ENCODE assay signal across 39 mouse cellular contexts in the genomic region with DNA sequence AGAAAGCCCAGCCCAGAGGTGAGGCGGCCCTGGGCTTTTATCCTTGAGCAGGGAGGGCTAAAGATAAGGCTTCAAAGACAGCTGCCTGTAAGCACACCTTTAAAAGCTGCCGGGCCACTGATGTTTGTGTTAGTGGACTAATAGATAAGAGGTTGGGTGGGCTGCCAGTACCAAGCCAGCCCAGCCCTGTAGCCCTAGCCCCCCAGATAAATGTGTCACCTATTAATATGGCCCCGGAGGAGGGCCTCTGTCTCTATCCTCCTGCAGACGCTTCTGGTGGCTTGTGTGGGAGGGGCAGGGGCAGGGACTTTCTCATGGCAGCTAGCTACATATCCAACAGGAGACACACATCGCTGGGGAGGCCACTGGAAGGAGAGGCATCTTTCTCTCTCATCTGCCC. TPM values are rescaled to one million over a fixed set of nuclear protein-coding genes. Genes with fewer than 3 reads are reported as not detected.
DNase-seq lines count a peak whose midpoint lies in the region; ATAC-seq and TF ChIP-seq lines count a peak whose summit lies in the region.
"Had no signal": no experiment of that assay in that cellular context is flagged by ENCODE, and none has a peak within 500 bp of the region (broad histone marks: within the 10 kb centered on the region; RNA-seq: fewer than 3 reads in every experiment).

No protein-coding gene starts in this region.

- TF ChIP-seq CTCF in stomach, postnatal 0 days (IDR thresholded peaks at IDR 0.05; ENCODE audit: low read depth), result no peak
- no peak for TF ChIP-seq CTCF in small intestine, adult 2 months (IDR thresholded peaks at IDR 0.05; ENCODE audit: extremely low read depth, insufficient read length, insufficient replicate concordance, low read depth, low read length)

- no peaks in the 10 kb centered on the region for H3K27me3 ChIP-seq in heart, embryonic 10.5 days (ENCODE audit: insufficient read depth, poor library complexity, severe bottlenecking)
- H3K27me3 ChIP-seq in stomach, embryonic 14.5 days (ENCODE audit: control insufficient read depth, insufficient read depth, low read length), result no peaks in the 10 kb centered on the region
- no peaks in the 10 kb centered on the region for H3K27me3 ChIP-seq in stomach, postnatal 0 days (ENCODE audit: control insufficient read depth, insufficient read depth, low read length)
- H3K27me3 ChIP-seq in small intestine, adult 2 months (ENCODE audit: control insufficient read depth, insufficient read depth, low read length), result no peaks in the 10 kb centered on the region
- no peaks in the 10 kb centered on the region for H3K27me3 ChIP-seq in kidney, embryonic 15.5 days
- H3K27me3 ChIP-seq: embryonic facial prominence, embryonic 15.5 days; forebrain, embryonic 12.5 days; midbrain, embryonic 13.5 days had no signal

- peak; percentile 86 for ATAC-seq in stomach, embryonic 14.5 days (ENCODE audit: insufficient number of reproducible peaks, insufficient read depth, low FRiP score, low read depth)
- no peak; the same call in 1 of the 2 replicates for ATAC-seq in stomach, postnatal 0 days (ENCODE audit: low FRiP score, low TSS enrichment)
- no peak for ATAC-seq in kidney, embryonic 15.5 days (replicated peaks; ENCODE audit: low FRiP score)
- ATAC-seq: forebrain, postnatal 0 days; hindbrain, embryonic 16.5 days; midbrain, embryonic 13.5 days had no signal

- WGBS in heart, embryonic 10.5 days, result 16% methylated on average over 5 of the region's 5 CpGs
- WGBS in stomach, embryonic 14.5 days, result 24% methylated on average over 5 of the region's 5 CpGs
- 26% methylated on average over 5 of the region's 5 CpGs for WGBS in stomach, postnatal 0 days
- WGBS in small intestine, adult 2 months, result 14% methylated on average over 5 of the region's 5 CpGs
- WGBS in kidney, embryonic 15.5 days, result 40% methylated on average over 5 of the region's 5 CpGs

- H3K36me3 ChIP-seq in heart, embryonic 10.5 days, result no peaks in the 10 kb centered on the region
- H3K36me3 ChIP-seq in stomach, embryonic 14.5 days (ENCODE audit: control insufficient read depth, insufficient read depth, low read length), result no peaks in the 10 kb centered on the region
- no peaks in the 10 kb centered on the region for H3K36me3 ChIP-seq in stomach, postnatal 0 days (ENCODE audit: control insufficient read depth, insufficient read depth, low read length)
- H3K36me3 ChIP-seq in small intestine, adult 2 months (ENCODE audit: control insufficient read depth, insufficient read depth, low read length), result no peaks in the 10 kb centered on the region
- H3K36me3 ChIP-seq in kidney, embryonic 15.5 days, result no peaks in the 10 kb centered on the region
- H3K36me3 ChIP-seq: embryonic facial prominence, embryonic 10.5 days; embryonic facial prominence, embryonic 15.5 days; forebrain, embryonic 12.5 days; G1E; midbrain, embryonic 13.5 days had no signal

- H3K4me2 ChIP-seq in stomach, embryonic 14.5 days (replicated peaks; ENCODE audit: low read depth, low read length), result no peak overlapping the region
- H3K4me2 ChIP-seq in stomach, postnatal 0 days (replicated peaks; ENCODE audit: low read depth), result no peak overlapping the region
- H3K4me2 ChIP-seq in kidney, embryonic 15.5 days, result no peak overlapping the region
- H3K4me2 ChIP-seq: embryonic facial prominence, embryonic 15.5 days; forebrain, embryonic 12.5 days; midbrain, embryonic 13.5 days had no signal

- H3K9ac ChIP-seq in stomach, embryonic 14.5 days (replicated peaks; ENCODE audit: low read depth, low read length), result no peak overlapping the region
- H3K9ac ChIP-seq in stomach, postnatal 0 days (ENCODE audit: low read length), result no peak overlapping the region
- no peak overlapping the region for H3K9ac ChIP-seq in kidney, embryonic 15.5 days
- H3K9ac ChIP-seq: embryonic facial prominence, embryonic 15.5 days; forebrain, embryonic 12.5 days; forebrain, postnatal 0 days; midbrain, embryonic 13.5 days had no signal

- no peaks in the 10 kb centered on the region for H3K9me3 ChIP-seq in heart, embryonic 10.5 days
- H3K9me3 ChIP-seq in stomach, embryonic 14.5 days (ENCODE audit: control insufficient read depth, low read depth, low read length), result no peaks in the 10 kb centered on the region
- no peaks in the 10 kb centered on the region for H3K9me3 ChIP-seq in stomach, postnatal 0 days (ENCODE audit: control insufficient read depth, low read length)
- H3K9me3 ChIP-seq in kidney, embryonic 15.5 days (replicated peaks), result no peaks in the 10 kb centered on the region
- H3K9me3 ChIP-seq: embryonic facial prominence, embryonic 15.5 days; forebrain, embryonic 12.5 days; G1E; midbrain, embryonic 13.5 days had no signal

- TF ChIP-seq POLR2A in small intestine, adult 2 months (IDR thresholded peaks at IDR 0.05; ENCODE audit: low read depth, low read length), result no peak

- 0 out of 2 replicates have a peak overlapping the region, but pooled peaks have one; percentile 23 for H3K27ac ChIP-seq in heart, embryonic 10.5 days
- H3K27ac ChIP-seq in stomach, embryonic 14.5 days (ENCODE audit: low read length), result no peak overlapping the region
- no peak overlapping the region for H3K27ac ChIP-seq in stomach, postnatal 0 days (replicated peaks)
- peak overlapping the region; percentile 55; the same call in 1 of the 2 replicates for H3K27ac ChIP-seq in small intestine, adult 2 months (ENCODE audit: insufficient read depth, low read depth, low read length)
- H3K27ac ChIP-seq in kidney, embryonic 15.5 days, result no peak overlapping the region
- H3K27ac ChIP-seq: embryonic facial prominence, embryonic 10.5 days; embryonic facial prominence, embryonic 15.5 days; forebrain, embryonic 12.5 days; layer of hippocampus, adult 2 months; midbrain, embryonic 13.5 days had no signal

- no peak for DNase-seq in heart, embryonic 10.5 days (ENCODE audit: low spot score)
- no peak for DNase-seq in heart, postnatal 4 days
- no peak for DNase-seq in stomach, postnatal 0 days (ENCODE audit: low spot score)
- DNase-seq in B cell, adult 2 months, result no peak
- DNase-seq in urinary bladder, adult 2 months (ENCODE audit: low spot score), result no peak
- DNase-seq: adrenal gland, adult 8-10 months; cerebellum, adult 2 months; cerebellum, postnatal 14 days; forebrain, postnatal 0 days; gastrocnemius, postnatal 10 days; heart, postnatal 14 days; kidney, adult 11 months; kidney, postnatal 36 days; left cerebral cortex, postnatal 4 days; lung, adult 18-20 months; lung, postnatal 36 days; retina, postnatal 1 day; right cerebral cortex, postnatal 14 days had no signal

- no peak for TF ChIP-seq EP300 in stomach, postnatal 0 days (optimal IDR thresholded peaks at IDR 0.05)

- H3K4me1 ChIP-seq in heart, embryonic 10.5 days, result peaks cover 40% of the 10 kb centered on the region
- no peaks in the 10 kb centered on the region for H3K4me1 ChIP-seq in stomach, embryonic 14.5 days (ENCODE audit: control insufficient read depth, insufficient read depth, low read length)
- no peaks in the 10 kb centered on the region for H3K4me1 ChIP-seq in stomach, postnatal 0 days (replicated peaks; ENCODE audit: control insufficient read depth, insufficient read depth)
- H3K4me1 ChIP-seq in small intestine, adult 2 months (ENCODE audit: control insufficient read depth, insufficient read depth, insufficient read length, low read length), result peaks cover 9% of the 10 kb centered on the region
- peaks cover 10% of the 10 kb centered on the region; the same call in 1 of the 2 replicates for H3K4me1 ChIP-seq in kidney, embryonic 15.5 days
- H3K4me1 ChIP-seq: embryonic facial prominence, embryonic 15.5 days; forebrain, embryonic 12.5 days; midbrain, embryonic 13.5 days had no signal

- H3K4me3 ChIP-seq in heart, embryonic 10.5 days, result 0 out of 2 replicates have a peak overlapping the region, but pooled peaks have one; percentile 3
- no peak overlapping the region for H3K4me3 ChIP-seq in stomach, embryonic 14.5 days (ENCODE audit: low read depth, low read length)
- no peak overlapping the region for H3K4me3 ChIP-seq in stomach, postnatal 0 days (ENCODE audit: low read depth, low read length)
- no peak overlapping the region for H3K4me3 ChIP-seq in small intestine, adult 2 months (ENCODE audit: low read depth, low read length)
- no peak overlapping the region for H3K4me3 ChIP-seq in kidney, embryonic 15.5 days (replicated peaks)
- H3K4me3 ChIP-seq: embryonic facial prominence, embryonic 10.5 days; embryonic facial prominence, embryonic 15.5 days; forebrain, embryonic 12.5 days; layer of hippocampus, adult 2 months; megakaryocyte, embryonic 14.5 days; midbrain, embryonic 13.5 days had no signal

RNA-seq across cellular contexts. Expression of a gene that starts 11.1 kb away (rescaled TPM):
- 0.16 and 0.68 TPM in 2 replicates for polyA plus RNA-seq in heart, embryonic 10.5 days (2016; fragmentation: Nextera tagmentation; extraction: Ambion mirVana)
- not detected for total RNA-seq in heart, postnatal 4 days (2021)
- polyA plus RNA-seq in stomach, embryonic 14.5 days (2014; fragmentation: Nextera tagmentation; extraction: Ambion mirVana), result 3.1 TPM in 2 replicates
- polyA plus RNA-seq in stomach, postnatal 0 days (2015; fragmentation: Nextera tagmentation; extraction: Ambion mirVana), result 1.2 and 1.8 TPM in 2 replicates
- polyA plus RNA-seq in small intestine, adult 2 months (2012; rRNA removed), result 1.2 and 1.6 TPM in 2 replicates
- polyA plus RNA-seq in kidney, embryonic 15.5 days (2015; fragmentation: Nextera tagmentation; extraction: Ambion mirVana), result 0.84 and 0.87 TPM in 2 replicates
- polyA plus RNA-seq in urinary bladder, adult 2 months (2012; rRNA removed), result 4.6 and 5.9 TPM in 2 replicates
- total RNA-seq: adrenal gland, adult 8-10 months; adrenal gland, postnatal 4 days; forebrain, postnatal 0 days; gastrocnemius, postnatal 10 days; heart, adult 8-10 months; heart, postnatal 14 days; layer of hippocampus, adult 2 months; layer of hippocampus, postnatal 25 days; left cerebral cortex, postnatal 4 days; monocyte, adult 5-6 weeks had no signal
- polyA plus RNA-seq: cerebellum, adult 2 months; cortical plate, adult 2 months; forebrain, postnatal 0 days; G1E; heart, embryonic 14.5 days; hindbrain, embryonic 11.5 days; hindbrain, embryonic 16.5 days; midbrain, embryonic 13.5 days; neural tube, embryonic 14.5 days; testis, adult 2 months had no signal

RNA-seq across cellular contexts. Expression of a gene that starts 27.5 kb away (rescaled TPM):
- polyA plus RNA-seq in heart, embryonic 10.5 days (2016; fragmentation: Nextera tagmentation; extraction: Ambion mirVana), result 12.4 and 13.1 TPM in 2 replicates
- 10 to 100 TPM; 15.2 to 15.4 TPM for total RNA-seq in heart, postnatal 4 days (2021)
- 15.5 and 20.4 TPM in 2 replicates for polyA plus RNA-seq in stomach, embryonic 14.5 days (2014; fragmentation: Nextera tagmentation; extraction: Ambion mirVana)
- 7.5 and 8.5 TPM in 2 replicates for polyA plus RNA-seq in stomach, postnatal 0 days (2015; fragmentation: Nextera tagmentation; extraction: Ambion mirVana)
- polyA plus RNA-seq in small intestine, adult 2 months (2012; rRNA removed), result 15.3 and 32.0 TPM in 2 replicates
- 11.8 and 12.3 TPM in 2 replicates for polyA plus RNA-seq in kidney, embryonic 15.5 days (2015; fragmentation: Nextera tagmentation; extraction: Ambion mirVana)
- polyA plus RNA-seq in urinary bladder, adult 2 months (2012; rRNA removed), result 25.4 and 28.3 TPM in 2 replicates

RNA-seq across cellular contexts. Expression of a gene that starts 33.7 kb away (rescaled TPM):
- 34.7 and 41.3 TPM in 2 replicates for polyA plus RNA-seq in heart, embryonic 10.5 days (2016; fragmentation: Nextera tagmentation; extraction: Ambion mirVana)
- total RNA-seq in heart, postnatal 4 days (2021), result 1 to 10 TPM; 1.6 to 2.5 TPM
- polyA plus RNA-seq in stomach, embryonic 14.5 days (2014; fragmentation: Nextera tagmentation; extraction: Ambion mirVana), result 4.9 and 5.4 TPM in 2 replicates
- polyA plus RNA-seq in stomach, postnatal 0 days (2015; fragmentation: Nextera tagmentation; extraction: Ambion mirVana), result 5.9 and 6.6 TPM in 2 replicates
- polyA plus RNA-seq in small intestine, adult 2 months (2012; rRNA removed), result 36.0 and 121 TPM in 2 replicates
- polyA plus RNA-seq in kidney, embryonic 15.5 days (2015; fragmentation: Nextera tagmentation; extraction: Ambion mirVana), result 3.0 and 4.7 TPM in 2 replicates
- 23.2 and 32.9 TPM in 2 replicates for polyA plus RNA-seq in urinary bladder, adult 2 months (2012; rRNA removed)
- total RNA-seq: forebrain, postnatal 0 days; gastrocnemius, postnatal 10 days; layer of hippocampus, adult 2 months; layer of hippocampus, postnatal 25 days; left cerebral cortex, postnatal 4 days; monocyte, adult 5-6 weeks had no signal
- polyA plus RNA-seq: cerebellum, adult 2 months; cortical plate, adult 2 months; embryonic facial prominence, embryonic 15.5 days; forebrain, embryonic 12.5 days; forebrain, postnatal 0 days; G1E; hindbrain, embryonic 11.5 days; hindbrain, embryonic 16.5 days; midbrain, embryonic 13.5 days; neural tube, embryonic 14.5 days; thymus, postnatal 0 days had no signal

RNA-seq across cellular contexts. Expression of a gene that starts 43.6 kb away (rescaled TPM):
- 332 and 360 TPM in 2 replicates for polyA plus RNA-seq in heart, embryonic 10.5 days (2016; fragmentation: Nextera tagmentation; extraction: Ambion mirVana)
- 100 to 1,000 TPM; 619 to 692 TPM for total RNA-seq in heart, postnatal 4 days (2021)
- polyA plus RNA-seq in stomach, embryonic 14.5 days (2014; fragmentation: Nextera tagmentation; extraction: Ambion mirVana), result 734 and 745 TPM in 2 replicates
- polyA plus RNA-seq in stomach, postnatal 0 days (2015; fragmentation: Nextera tagmentation; extraction: Ambion mirVana), result 604 and 680 TPM in 2 replicates
- polyA plus RNA-seq in small intestine, adult 2 months (2012; rRNA removed), result 2,052 and 2,413 TPM in 2 replicates
- 637 and 713 TPM in 2 replicates for polyA plus RNA-seq in kidney, embryonic 15.5 days (2015; fragmentation: Nextera tagmentation; extraction: Ambion mirVana)
- 3,847 and 3,981 TPM in 2 replicates for polyA plus RNA-seq in urinary bladder, adult 2 months (2012; rRNA removed)

Comparison
In these comparisons a context has a peak if more than half of its experiments do, and no peak if none do; other contexts are left out.
1. H3K27ac ChIP-seq: peak in heart, embryonic 10.5 days (single experiment) and small intestine, adult 2 months (single experiment); none in stomach, embryonic 14.5 days (single experiment), stomach, postnatal 0 days (single experiment) and kidney, embryonic 15.5 days (single experiment).